Mouse (Mus musculus): ENCODE measurements around the gene Prdm16.

Gene Prdm16

DNA sequence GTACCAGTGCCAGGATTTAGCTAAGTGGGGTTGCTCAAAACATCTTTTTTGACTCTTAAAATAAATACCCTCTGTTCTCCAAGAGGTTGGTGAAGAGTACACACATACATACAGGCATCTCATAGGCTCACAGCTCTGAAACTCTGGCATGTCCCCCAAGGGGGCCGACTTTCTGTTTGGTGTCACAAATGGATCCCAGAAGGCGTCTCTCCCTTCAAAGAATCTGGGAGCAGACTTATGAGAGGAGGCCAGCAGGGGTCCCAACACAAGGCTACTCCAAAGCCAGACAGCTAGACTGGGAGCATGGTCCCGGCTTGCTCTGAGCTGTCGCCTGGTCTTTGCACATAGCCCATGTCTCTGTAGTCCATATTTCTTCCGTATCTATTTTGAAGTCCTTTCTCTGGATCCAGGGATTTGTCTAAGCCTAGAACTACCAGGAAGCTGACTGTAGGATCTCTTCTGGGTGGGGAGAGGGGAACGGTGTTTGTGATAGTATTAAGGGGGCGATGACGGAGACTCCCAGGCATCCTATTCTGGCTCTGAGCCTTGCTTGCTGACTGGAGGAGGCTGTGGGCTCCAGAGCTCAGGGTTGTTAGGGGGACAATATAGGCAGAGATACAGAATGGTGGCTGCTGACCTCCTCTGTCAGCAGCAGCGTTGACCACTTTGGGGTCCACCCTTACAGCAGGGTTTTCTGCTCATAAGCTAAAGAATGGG lies 156.0 kb downstream of the Prdm16 start:
- no peak for DNase-seq (ENCODE audit: low read depth, low spot score)

DNA sequence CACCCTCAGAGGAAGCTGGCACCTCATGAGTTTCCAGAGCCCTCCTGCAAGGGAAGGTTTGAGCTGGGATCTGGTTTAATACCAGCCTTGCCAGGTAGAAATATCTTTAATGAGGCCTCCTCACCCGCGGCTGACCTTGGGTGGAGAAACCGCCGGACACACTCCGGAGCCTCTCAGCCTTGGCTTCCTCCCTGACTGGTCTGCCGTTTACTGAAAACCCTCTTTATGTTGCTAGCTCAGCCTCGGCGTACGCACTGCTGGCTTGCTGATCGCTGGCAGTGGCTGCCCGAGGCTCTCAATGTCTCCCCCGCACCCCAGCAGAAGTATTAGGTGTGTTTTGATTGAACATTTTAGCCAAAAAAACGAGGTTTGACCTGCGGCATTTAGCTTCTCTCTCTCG lies 156.5 kb downstream of the Prdm16 start:
- no peak for DNase-seq (ENCODE audit: low read depth, low spot score)

DNA sequence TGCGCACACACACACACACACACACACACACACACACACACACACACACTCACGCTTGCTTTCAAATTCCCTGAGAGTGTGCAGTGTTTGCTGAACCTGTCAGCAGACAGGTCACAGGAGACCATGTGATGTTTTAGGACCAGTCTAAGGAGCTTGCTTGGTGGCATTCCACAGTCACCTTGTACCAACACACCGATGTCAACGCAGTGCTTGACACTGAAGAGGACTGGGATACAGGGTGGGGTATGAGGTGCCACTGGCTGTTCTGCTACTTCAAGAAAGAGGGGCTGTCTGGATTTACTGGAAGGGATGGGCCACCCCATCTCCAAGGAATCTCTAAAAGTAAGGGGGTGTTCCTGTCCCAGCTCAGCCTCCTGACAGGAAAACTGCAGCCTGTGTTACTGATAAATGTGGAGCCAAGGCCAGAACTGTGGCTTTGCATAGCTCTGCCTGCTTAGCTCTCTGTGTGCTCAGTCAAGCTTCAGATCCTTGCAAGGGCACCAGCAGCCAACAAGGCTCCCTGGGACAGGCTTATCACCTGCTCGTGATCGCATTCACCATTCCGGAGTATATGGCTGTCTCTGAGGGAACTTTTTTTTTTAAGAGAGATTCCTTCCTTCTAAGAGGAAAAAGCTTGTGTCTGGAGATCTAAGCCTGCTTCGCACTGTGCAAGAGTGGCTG lies 157.6 kb downstream of the Prdm16 start:
- DNase-seq (ENCODE audit: low read depth, low spot score) = no peak

DNA sequence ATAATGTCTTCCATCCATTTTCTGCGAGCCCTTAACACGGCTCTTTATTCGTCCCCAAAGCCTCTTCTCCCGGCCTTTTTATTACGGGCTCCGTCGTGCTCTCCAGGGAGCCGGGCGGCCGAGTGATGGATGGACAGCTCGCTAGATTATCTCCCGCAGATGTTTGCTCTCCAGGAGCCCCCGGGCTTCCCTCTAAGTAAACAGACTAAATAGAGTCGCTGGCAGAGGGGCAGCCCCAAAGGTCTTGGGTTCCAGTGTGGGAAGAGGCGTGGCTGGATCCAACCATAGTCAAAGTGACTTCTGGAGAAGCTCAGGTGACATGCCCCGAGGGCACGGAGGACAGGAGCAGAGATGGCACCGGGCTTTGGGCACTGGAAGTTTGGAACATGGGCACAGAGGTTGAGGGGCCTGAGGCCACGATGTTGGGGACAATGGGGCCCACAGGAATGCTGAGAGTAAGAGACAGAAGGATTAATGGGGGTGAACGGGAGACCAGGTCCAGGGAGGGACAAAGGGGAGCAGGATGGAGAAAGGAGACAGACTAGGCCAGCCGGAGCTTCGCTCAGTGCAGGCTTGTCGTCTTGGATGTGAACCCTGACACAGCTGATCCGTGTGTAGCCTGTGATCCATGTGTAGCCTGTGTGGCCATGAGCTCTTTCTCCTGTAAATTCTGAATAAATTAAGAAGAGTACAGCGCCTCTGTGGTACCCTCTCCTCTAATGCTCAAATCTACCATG lies 162.9 kb downstream of the Prdm16 start:
- no peak for DNase-seq (ENCODE audit: low read depth, low spot score)

DNA sequence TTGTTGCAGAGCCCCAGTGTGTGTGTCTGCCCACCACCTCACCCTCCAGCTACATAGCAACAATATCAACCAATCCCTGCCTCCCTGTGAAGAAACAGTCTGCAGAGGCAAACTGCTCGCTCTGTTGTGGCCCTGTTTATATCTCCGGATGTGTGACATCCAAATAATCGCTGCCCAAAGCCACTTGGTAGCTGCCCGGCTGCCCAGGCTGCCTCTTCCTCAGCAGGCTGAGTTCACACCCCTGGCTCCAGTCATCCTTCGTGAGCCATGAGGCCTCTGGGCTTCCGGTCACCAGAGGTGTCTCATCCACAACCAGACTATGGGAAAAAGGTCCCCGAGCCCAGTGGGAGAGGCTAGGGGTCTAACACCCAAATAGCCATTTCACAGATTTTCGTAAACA lies 164.1 kb downstream of the Prdm16 start:
- DNase-seq (ENCODE audit: low read depth, low spot score) = no peak

DNA sequence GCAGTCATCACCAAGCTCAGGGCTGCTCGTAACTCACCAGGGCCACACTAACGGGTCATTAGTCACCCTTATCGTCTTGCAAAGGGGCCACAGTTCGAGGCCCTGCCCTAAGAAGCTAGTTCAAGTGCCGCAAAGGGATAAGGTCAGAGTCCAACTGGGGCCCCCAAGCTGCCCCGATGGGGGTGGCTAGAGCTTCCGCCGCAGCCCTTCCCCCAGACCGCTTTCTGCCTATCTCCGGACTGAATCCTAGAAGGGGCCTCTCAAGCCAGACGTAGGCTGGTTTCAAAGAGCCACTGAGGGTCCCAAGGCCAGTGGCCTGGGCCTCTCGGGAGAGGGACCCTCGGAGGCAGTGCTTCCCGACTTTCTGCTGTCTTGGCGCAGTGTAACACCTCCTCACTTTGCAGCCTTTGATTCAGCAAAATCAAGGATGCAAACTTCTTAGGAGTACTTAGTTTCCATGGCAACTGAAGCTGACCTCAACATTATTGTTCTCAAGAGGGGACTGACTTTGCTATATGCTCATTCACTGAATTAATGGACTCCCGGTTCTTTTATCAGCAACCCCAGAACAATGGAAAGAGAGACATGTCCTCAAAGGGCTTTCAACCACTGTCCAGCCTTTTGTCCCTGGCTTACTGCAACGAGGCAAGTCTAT lies 165.1 kb downstream of the Prdm16 start:
- peak; percentile 11 for DNase-seq (ENCODE audit: low read depth, low spot score)

DNA sequence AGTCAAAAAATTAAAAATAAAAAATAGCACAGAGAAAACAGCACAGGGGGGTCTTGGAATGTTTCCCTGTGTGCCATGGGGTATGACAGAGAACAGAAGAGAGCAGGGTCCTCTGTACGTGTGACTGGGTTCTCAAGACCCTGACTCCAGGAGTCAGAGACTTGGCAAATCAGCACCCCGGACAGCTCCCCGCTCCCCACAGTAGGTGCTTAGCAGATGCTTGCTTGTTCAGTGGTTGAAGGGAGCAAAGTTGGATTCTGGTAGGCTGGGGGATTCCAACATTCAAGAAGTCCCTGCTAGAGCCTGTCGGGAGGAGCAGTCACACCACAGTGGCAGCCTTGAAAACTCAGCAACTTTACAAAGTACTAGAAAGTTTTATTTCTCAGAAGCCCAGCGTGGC lies 170.4 kb downstream of the Prdm16 start:
- peak; percentile 78 for DNase-seq (ENCODE audit: low read depth, low spot score)

DNA sequence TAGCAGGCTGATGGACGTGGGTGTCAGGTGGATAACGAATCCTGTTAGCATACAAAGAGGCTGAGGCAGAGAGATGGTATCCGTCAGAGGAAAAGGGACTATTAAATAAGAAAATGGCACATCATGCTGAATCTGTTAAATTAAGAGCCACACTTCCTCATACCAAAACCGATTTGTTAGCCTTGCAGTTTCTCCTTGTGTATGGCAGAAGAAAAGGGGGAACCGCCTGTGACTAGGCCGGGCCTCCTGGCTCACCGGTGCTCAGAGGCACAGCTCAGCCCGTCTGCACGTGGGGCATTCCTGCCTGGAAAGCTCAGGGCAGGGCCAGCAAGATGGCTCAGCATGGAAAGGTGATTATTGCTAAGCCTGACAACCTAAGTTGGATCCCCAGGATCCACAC lies 171.6 kb downstream of the Prdm16 start:
- DNase-seq (ENCODE audit: low read depth, low spot score) = no peak

DNA sequence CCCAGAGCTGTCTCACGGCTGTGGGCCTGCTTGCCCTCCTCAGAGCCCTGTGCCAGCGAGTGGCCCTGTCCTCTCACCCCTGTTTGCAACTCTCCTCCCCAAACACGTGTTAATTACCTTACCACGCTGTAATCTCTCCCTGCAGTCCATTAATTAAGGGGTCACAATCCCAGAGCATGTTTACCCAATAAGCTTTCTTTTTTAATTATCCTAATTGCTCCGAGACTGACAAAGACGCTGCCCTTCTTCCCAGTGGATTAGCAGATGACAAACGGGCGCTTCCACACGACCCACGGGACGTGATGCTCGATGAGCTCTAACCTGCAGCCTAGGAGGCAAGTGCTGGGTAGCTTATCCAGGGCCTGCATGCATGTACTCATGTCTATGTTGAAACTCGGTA lies 176.7 kb downstream of the Prdm16 start:
- DNase-seq (ENCODE audit: low read depth, low spot score) = no peak

DNA sequence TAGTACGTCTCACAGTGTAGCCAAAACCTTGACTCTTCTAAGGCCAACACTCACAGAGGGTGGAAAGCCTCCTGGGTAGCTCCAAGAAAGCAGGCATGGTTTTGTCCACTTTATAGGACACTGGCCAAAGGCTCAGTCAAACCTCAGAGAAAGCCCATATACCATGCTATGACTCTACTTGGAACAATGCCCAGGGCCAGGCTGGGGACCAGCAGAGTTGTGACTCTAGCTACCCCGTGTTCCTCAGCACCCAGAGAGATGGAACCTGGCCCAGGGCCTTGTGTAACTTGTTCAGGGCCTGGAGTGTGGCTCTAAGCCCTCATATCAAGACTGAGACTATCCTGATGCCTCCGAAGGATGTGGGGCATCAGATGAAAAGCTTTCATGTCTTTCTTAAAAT lies 178.9 kb downstream of the Prdm16 start:
- DNase-seq (ENCODE audit: low read depth, low spot score) = no peak

DNA sequence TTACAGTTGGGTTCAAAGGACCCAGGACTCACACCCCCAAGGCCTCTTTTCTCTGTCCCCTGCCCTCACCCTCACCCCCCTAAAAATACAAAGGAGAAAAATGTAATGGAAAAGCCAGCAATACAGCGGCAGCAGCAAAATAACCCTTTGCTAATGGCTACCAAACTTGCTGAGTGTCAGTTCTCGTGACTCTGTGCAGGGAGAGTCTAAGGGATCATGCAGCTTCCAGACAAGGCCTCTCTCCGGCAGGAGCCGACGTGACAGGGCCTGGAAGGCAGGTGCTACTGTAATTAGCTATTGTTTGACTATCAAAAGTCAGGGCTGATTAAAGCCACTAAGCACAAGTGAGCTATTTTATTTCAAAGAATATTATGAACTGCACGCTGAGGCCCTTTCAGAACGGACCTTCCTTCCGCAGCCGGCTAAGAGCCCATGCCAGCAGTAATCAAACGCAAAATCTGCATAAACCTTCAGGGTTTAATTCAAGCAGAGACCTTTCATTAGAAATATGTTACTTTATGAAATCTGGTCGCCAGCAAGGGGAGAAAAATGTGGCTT lies 180.3 kb downstream of the Prdm16 start:
- no peak for DNase-seq (ENCODE audit: low read depth, low spot score)

DNA sequence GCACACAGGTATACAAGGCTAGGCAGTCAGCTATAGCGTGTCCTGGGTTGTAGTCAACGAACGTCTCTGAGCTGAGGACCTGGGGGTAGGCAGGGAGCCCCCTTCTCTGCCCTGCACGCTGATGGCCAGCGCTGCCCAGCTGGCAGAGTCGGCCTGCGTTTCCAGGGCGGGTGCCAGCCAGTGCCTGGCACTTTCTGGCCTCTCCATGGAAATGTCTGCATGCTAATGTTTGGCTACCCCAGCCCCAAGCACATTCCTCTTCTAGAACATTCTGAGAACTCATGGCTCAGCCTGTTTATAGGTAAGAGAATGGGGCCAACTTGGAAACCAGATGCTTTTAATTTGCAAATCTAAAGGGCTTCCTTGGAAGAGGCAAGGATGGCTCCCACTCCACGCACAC lies 186.2 kb downstream of the Prdm16 start:
- no peak for DNase-seq (ENCODE audit: low read depth, low spot score)

DNA sequence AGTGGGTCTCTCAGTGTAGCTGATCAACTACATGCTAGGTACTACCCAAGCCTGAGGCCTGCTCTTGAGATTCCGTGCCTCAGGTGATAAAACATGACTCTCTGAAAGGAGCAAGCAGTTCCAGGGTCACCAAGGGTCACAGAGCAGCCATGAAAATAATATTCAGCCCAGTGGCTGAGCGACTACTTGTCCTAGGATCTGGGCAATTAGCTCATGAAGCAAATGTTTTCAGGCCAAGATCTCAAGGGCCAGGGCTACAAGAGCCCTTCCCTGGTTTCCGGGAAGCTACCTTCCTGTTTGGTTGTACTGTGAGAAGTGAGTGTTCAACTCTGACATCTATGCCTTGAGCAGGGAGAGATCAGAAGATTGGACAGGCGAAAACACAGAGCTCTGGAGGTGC lies 186.6 kb downstream of the Prdm16 start:
- no peak for DNase-seq (ENCODE audit: low read depth, low spot score)

DNA sequence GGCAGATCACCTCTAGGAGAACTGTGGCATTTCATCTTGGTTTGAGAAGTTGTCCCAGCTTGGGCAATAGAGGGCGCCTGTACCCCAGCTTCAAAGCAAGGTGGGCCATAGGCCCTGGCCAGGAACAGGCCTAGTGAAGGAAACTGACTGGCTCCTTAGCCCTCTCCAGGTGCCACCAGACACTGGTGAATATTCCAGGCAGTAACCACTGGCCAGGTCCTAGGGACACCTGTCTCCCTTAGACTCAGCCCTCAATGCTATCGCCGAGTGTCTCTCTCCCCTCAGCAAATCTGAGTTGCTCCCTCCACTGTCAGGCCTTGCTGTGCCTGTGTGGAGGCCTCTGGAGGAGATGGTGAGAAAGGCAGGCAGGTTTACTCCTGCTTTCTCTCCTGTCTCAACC lies 187.3 kb downstream of the Prdm16 start:
- DNase-seq (ENCODE audit: low read depth, low spot score) = peak; percentile 43

DNA sequence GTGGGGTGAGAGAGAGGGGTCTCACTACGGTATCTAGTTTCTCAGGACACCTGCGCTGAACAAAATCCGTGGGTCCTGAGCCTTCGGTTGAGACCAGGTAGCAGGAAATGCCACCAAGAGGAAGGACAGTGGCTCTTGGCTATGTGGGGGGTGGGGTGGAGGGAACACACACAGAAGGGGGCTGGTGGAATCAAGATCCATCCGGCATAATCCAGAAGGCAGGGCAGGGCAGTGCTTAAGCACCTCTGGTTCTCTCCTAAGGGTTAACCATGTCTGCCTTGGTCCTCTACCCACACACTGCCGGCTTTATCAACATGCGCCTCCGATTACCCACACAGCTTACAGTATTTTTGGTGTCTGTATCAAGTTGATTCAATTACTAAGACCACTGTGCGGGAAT lies 191.0 kb downstream of the Prdm16 start:
- peak; percentile 72 for DNase-seq (ENCODE audit: low read depth, low spot score)

DNA sequence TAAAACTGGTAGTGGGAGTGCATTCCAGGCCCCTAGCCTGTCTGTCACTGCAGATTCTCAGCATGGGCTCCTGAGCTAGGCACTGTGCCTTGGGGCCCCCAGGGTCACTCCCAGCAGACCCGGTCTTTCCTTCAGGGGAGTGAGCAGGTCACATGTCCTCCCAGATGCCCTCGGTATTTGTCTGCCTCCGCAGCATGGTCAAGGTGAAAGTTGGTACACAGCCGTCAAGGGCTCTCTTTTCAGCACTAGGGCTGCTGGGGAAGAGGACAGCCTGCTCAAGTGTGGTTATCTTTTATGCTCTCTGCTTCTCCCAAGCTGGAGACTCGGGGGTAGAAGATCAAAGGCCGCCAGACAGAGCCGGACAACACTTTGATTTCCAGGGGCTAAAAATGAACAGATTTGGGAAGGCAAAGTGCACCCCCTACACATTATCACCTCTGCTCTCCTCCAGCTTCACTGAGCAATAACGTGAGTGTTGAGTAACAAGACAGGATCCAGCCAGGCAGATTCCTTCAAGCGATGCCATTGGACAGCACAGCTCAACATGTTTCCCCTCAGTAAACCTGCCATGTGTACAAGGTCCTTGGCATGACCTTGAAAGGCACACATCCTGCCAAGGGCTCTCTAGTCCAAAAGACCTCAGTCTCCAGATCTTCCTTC lies 193.9 kb downstream of the Prdm16 start:
- no peak for DNase-seq (ENCODE audit: low read depth, low spot score)

DNA sequence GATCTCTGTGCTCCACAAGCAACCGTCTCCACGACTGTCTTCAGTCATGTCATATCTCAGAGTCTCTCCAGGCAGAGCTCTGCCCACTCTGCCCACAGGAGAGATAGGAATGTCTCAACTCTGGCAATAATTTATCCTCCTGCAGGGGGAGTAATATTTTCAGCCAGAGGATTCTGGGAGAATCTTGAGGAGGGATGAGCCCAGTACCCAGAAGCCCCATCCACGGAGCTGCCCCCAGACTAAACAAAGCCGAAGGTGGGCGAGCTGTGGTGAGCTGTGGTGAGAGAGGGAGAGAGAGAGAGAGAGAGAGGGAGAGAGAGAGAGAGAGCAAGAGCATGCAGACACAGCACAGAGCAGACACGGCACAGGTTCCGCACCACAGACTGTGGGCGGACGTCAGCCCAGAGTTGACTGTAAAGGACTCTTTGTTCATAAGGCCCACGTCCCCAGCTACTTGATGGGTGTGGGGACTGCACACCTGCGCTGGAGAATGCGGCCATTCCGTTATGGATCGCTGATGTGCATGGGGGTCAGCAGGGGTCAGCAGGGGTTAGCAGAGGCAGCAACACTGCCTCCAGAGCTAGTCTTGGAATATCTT lies 197.1 kb downstream of the Prdm16 start:
- no peak for DNase-seq (ENCODE audit: low read depth, low spot score)

DNA sequence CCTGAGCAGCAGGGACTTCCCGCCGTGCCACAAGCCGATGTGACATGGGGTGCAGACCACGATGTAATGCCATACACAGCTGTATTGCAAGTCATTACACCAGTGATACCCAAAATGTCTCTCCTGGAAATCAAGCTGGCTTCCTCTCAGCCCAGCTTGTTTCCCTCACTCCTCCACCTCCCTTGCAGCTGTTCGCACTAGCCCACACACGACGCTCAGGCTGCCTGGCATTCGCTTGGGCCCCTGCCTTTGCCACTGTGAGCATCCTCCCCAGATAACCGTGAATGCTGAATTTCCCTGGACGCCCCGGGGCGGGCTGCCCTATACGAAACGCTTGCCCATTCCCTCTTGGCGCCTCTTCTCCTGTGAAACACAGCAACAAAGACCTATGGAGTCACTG lies 198.1 kb downstream of the Prdm16 start:
- no peak for DNase-seq (ENCODE audit: low read depth, low spot score)

DNA sequence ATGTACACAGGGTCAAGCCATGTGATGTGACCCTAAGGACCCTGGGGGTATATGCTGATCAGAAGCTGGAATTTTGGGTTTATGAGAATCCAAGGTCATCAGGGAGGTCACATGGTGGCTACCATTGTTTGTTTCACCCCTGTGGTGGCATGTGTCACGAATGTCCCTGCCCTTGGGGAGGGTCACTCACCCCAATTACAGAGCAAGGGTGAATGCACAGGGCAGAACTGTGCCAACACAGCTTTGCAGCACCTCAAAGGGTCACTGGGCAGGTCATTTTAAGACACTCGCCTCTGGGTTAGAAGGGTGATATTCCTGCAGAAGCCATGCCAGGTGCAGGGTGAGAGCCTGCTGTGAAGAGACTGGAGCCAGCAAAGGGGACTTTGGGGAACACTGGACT lies 206.9 kb downstream of the Prdm16 start:
- DNase-seq (ENCODE audit: low read depth, low spot score) = no peak

DNA sequence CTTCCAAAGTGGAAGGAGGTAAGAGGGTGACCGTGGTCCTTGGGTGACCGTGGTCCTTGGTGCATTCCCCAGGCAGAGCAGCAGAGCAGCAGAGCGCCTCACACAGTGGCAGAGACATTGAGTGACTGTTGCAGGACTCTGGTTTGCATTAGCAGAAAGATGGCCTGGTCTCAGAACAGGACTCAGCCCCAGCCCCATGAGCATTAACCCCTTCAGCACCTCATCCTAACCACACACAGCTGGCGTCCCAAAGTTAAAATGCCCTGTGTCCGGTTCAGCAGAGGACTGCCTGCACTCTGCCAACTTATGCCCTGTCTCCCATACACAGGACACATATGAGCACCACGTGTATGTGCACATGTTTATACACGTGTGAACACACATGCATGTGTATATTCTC lies 209.8 kb downstream of the Prdm16 start:
- DNase-seq (ENCODE audit: low read depth, low spot score) = no peak

DNA sequence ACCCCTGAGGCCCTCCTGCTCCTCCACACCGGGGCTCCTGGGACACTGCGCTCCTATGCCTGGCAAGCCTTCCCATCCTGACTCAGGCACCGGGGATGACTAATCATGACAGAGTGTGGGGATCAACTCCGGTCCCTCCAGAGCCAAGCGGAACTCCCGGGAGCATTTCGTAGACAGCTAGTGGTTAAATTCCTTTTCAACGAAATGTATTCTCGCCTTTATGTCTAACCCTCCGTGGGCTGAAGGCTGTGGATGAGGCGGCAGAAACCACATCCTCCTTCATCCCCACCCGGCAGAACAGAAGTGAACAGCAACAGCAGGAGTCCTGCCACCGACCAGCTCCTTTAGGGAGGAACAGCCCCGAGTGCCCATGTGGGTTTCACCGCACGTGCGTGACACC lies 211.4 kb downstream of the Prdm16 start:
- DNase-seq (ENCODE audit: low read depth, low spot score) = no peak
